Mouse (Mus musculus): ENCODE results near the gene Sparc.

GRCm38 (mm10) chr11:55364662-55365061, 58.3 kb downstream of the Sparc start:
- no peak for TF ChIP-seq CTCF (conservative IDR thresholded peaks at IDR 0.05; ENCODE audit: insufficient read depth, insufficient read length, low read depth, low read length)
- no peak for TF ChIP-seq POLR2A (IDR thresholded peaks at IDR 0.05; ENCODE audit: low read depth, low read length)

Data from kidney, adult 2 months (tissue).